Mouse (Mus musculus) CH12.LX (cell line): ENCODE data around the gene Tex14. TPM values are rescaled to one million over a fixed set of nuclear protein-coding genes. Genes with fewer than 3 reads are reported as not detected.
A peak's percentile ranks its signal among the peaks of the same experiment; 100 is the strongest.
"Not testable (repeated sequence)": the region's sequence is repeated elsewhere in the genome, so short reads cannot be mapped to it uniquely, and the experiment has no call there.

Experiments used
- DNase-seq: peaks from one replicate; pipeline ENCODE4 v3.0.0-alpha.2; 2013; ENCODE audit errors: extremely low read depth
- H3K27ac ChIP-seq: 2 replicates; pipeline ENCODE4 v1.5.1; 2012; ENCODE audit warnings: low read depth, mild to moderate bottlenecking, control low read depth, moderate library complexity; ENCODE audit not compliant: insufficient read depth
- H3K27me3 ChIP-seq: replicated peaks from 2 replicates; pipeline ENCODE3; 2012; ENCODE audit warnings: inconsistent platforms
- H3K36me3 ChIP-seq, 2 experiments: replicated peaks in 1 of 2; 2 replicates each; pipeline versions ENCODE3 to v1.6.1; 2012; ENCODE audit warnings: inconsistent platforms in 1 of 2, low read length in 1 of 2, mild to moderate bottlenecking in 1 of 2, mixed read lengths in 1 of 2, moderate library complexity in 1 of 2; ENCODE audit not compliant: control insufficient read depth in 1 of 2, insufficient read depth in 1 of 2
- H3K4me1 ChIP-seq, 2 experiments: 2 replicates each; pipeline ENCODE4 v1.6.1; 2012; ENCODE audit warnings: inconsistent platforms in 1 of 2, moderate library complexity in 1 of 2; ENCODE audit not compliant: insufficient read depth in 2 of 2, control insufficient read depth in 1 of 2
- H3K4me2 ChIP-seq: 2 replicates; pipeline ENCODE4 v1.6.1; 2012; ENCODE audit warnings: low read depth, mild to moderate bottlenecking, control low read depth; ENCODE audit not compliant: poor library complexity, insufficient read depth, severe bottlenecking
- H3K4me3 ChIP-seq, 3 experiments: fragments of 150-350 bp in 1 of 3; sonication (generic) in 1 of 3; replicated peaks in 1 of 3; 2 replicates each; pipeline versions ENCODE3 to v1.5.1; 2011 to 2012; ENCODE audit warnings: low read depth in 2 of 3, low read length in 2 of 3, mild to moderate bottlenecking in 2 of 3, moderate library complexity in 2 of 3, control low read depth in 1 of 3, improper control_type of control experiment in 1 of 3, inconsistent platforms in 1 of 3, mixed read lengths in 1 of 3; ENCODE audit not compliant: poor library complexity in 1 of 3
- H3K79me2 ChIP-seq: replicated peaks from 2 replicates; pipeline ENCODE4 v1.6.1; 2012; ENCODE audit warnings: mild to moderate bottlenecking, moderate library complexity; ENCODE audit not compliant: control insufficient read depth, poor library complexity, insufficient read depth, severe bottlenecking; ENCODE audit errors: extremely low read depth
- H3K9ac ChIP-seq: 2 replicates; pipeline ENCODE4 v1.6.1; 2012; ENCODE audit warnings: low read depth, mild to moderate bottlenecking, control low read depth, moderate library complexity; ENCODE audit not compliant: insufficient read depth
- H3K9me3 ChIP-seq: replicated peaks from 2 replicates; pipeline ENCODE3; 2012; ENCODE audit warnings: low read length, inconsistent platforms, mixed read lengths
- CTCF ChIP-seq, 2 experiments: IDR thresholded peaks in 1 of 2; conservative IDR thresholded peaks in 1 of 2; 2 replicates each; pipeline ENCODE4 v1.5.1; 2011 to 2012; ENCODE audit warnings: low read depth in 2 of 2, low read length in 2 of 2, improper control_type of control experiment in 1 of 2, inconsistent platforms in 1 of 2, mild to moderate bottlenecking in 1 of 2, moderate library complexity in 1 of 2
- EP300 ChIP-seq: IDR thresholded peaks from 2 replicates; pipeline ENCODE4 v1.6.1; 2011; ENCODE audit warnings: low read length, improper control_type of control experiment
- IRF4 ChIP-seq: IDR thresholded peaks from 2 replicates; pipeline ENCODE4 v1.6.1; 2014; ENCODE audit warnings: low read depth, mild to moderate bottlenecking, inconsistent platforms, low read length, improper control_type of control experiment
- KAT2A ChIP-seq: IDR thresholded peaks from 2 replicates; pipeline ENCODE4 v1.6.1; 2012; ENCODE audit warnings: low read length, improper control_type of control experiment, inconsistent platforms; ENCODE audit not compliant: insufficient replicate concordance
- MAZ ChIP-seq: IDR thresholded peaks from 2 replicates; pipeline ENCODE4 v1.6.1; 2012; ENCODE audit warnings: low read depth, mild to moderate bottlenecking, inconsistent platforms, low read length, improper control_type of control experiment, moderate library complexity
- MYC ChIP-seq: IDR thresholded peaks from 2 replicates; pipeline ENCODE4 v1.6.1; 2011; ENCODE audit warnings: low read depth, mild to moderate bottlenecking, improper control_type of control experiment, low read length
- POLR2A ChIP-seq: IDR thresholded peaks from 2 replicates; pipeline ENCODE4 v1.6.1; 2011; ENCODE audit warnings: low read depth, mild to moderate bottlenecking, improper control_type of control experiment, low read length
- RCOR1 ChIP-seq: conservative IDR thresholded peaks from 2 replicates; pipeline ENCODE4 v1.6.1; 2012; ENCODE audit warnings: low read depth, mild to moderate bottlenecking, inconsistent platforms, low read length, improper control_type of control experiment
- SMC3 ChIP-seq: IDR thresholded peaks from 2 replicates; pipeline ENCODE4 v1.6.1; 2011; ENCODE audit warnings: low read depth, low read length, improper control_type of control experiment
- TBP ChIP-seq: conservative IDR thresholded peaks from 2 replicates; pipeline ENCODE4 v1.6.1; 2011; ENCODE audit warnings: low read depth, low read length, improper control_type of control experiment
- UBTF ChIP-seq: IDR thresholded peaks from 2 replicates; pipeline ENCODE4 v1.6.1; 2012; ENCODE audit warnings: low read depth, mild to moderate bottlenecking, inconsistent platforms, low read length, improper control_type of control experiment, moderate library complexity
- USF2 ChIP-seq: conservative IDR thresholded peaks from 2 replicates; pipeline ENCODE4 v1.6.1; 2011; ENCODE audit warnings: low read depth, low read length, improper control_type of control experiment
- ZKSCAN1 ChIP-seq: IDR thresholded peaks from 2 replicates; pipeline ENCODE4 v1.6.1; 2012; ENCODE audit warnings: low read depth, inconsistent platforms, low read length, improper control_type of control experiment, borderline replicate concordance
- ZNF384 ChIP-seq: IDR thresholded peaks from 2 replicates; pipeline ENCODE4 v1.6.1; 2012; ENCODE audit warnings: low read depth, low read length, improper control_type of control experiment, inconsistent platforms
- dilution Hi-C: fragments of 300-500 bp; cut with MboI; formaldehyde crosslinking; loops from 2 replicates; pipeline ENCODE4 v1.14.3; 2020; ENCODE audit warnings: low sequenced_read_pairs; ENCODE audit not compliant: extremely low pct_unique_long_range_greater_than_20kb, extremely low pct_ligation_motif_present
- in situ Hi-C: fragments of 300-500 bp; cut with MboI; formaldehyde crosslinking; loops from 3 replicates; pipeline ENCODE4 v1.14.3; 2019; ENCODE audit warnings: low sequenced_read_pairs, low pct_ligation_motif_present, low pct_unique_long_range_greater_than_20kb, mixed read lengths
- polyA plus RNA-seq: library from polyadenylated mRNA; unstranded; fragments of >175 nt; gene quantifications from 2 replicates; pipeline ENCODE4 v1.2.1, GENCODE M21; 2012; ENCODE audit warnings: low read depth; ENCODE audit not compliant: insufficient read length
- total RNA-seq, 2 experiments: library from RNA; depleted of rRNA; stranded (reverse); fragments of 300-350 nt in 1 of 2; fragments of >200 nt in 1 of 2; gene quantifications; 2 replicates each; pipeline ENCODE4 v1.2.3; 2012 to 2014

The Tex14 gene
- total and polyA plus RNA-seq, 3 experiments = 1.3 to 2.1 (median 1.4) TPM

GRCm38 (mm10) chr11:87431813-87432212, 26.9 kb downstream of the Tex14 start:
- H3K9me3 ChIP-seq, H3K4me3 ChIP-seq, H3K9ac ChIP-seq, dilution Hi-C loops: not testable (repeated sequence)
- peaks cover 3 to 48% of the 10 kb centered on the region in 2 experiments; a peak in 3 of 4 replicates for H3K4me1 ChIP-seq
- TF ChIP-seq CTCF (conservative IDR thresholded peaks at IDR 0.05 in 1 of 2, IDR thresholded peaks at IDR 0.05 in 1 of 2; ENCODE audit: low read depth in 2 of 2, low read length in 2 of 2) (peak in 1 of 2 experiments; percentile 28; a peak in 1 of 4 replicates), SMC3 (peak; percentile 11; the same call in 1 of the 2 replicates)
- TF ChIP-seq, all 38 proteins: peak for 2; not testable (repeated sequence) for 36
- not testable (repeated sequence) for H3K27me3 ChIP-seq, DNase-seq, H3K36me3 ChIP-seq, H3K79me2 ChIP-seq, H3K27ac ChIP-seq, H3K4me2 ChIP-seq
- in situ Hi-C loops = loop anchor here (5.0 kb wide), 1 partner anchor 90 kb away; no protein-coding TSS in a partner anchor

GRCm38 (mm10) chr11:87432447-87432846, 27.6 kb downstream of the Tex14 start:
- DNase-seq = no peak
- dilution Hi-C loops (no loop called here), in situ Hi-C loops (loop anchor here (5.0 kb wide), 1 partner anchor 90 kb away; no protein-coding TSS in a partner anchor)
- Histone ChIP-seq H3K36me3 (no peaks in the 10 kb centered on the region), H3K4me3 (no peak overlapping the region), H3K27me3 (no peaks in the 10 kb centered on the region), H3K4me2 (no peak overlapping the region), H3K27ac (no peak overlapping the region), H3K9me3 (no peaks in the 10 kb centered on the region), H3K4me1 (peaks cover 3 to 46% of the 10 kb centered on the region in 2 experiments; a peak in 3 of 4 replicates), H3K79me2 (no peaks in the 10 kb centered on the region), H3K9ac (no peak overlapping the region)
- TF ChIP-seq TBP (peak; percentile 95), ZKSCAN1 (no peak)

- peak; percentile 74 for DNase-seq
- Histone ChIP-seq H3K9ac (peak overlapping the region; percentile 18; the same call in 1 of the 2 replicates), H3K9me3 (no peaks in the 10 kb centered on the region), H3K4me3 (no peak overlapping the region), H3K27ac (peak overlapping the region; percentile 20), H3K27me3 (no peaks in the 10 kb centered on the region), H3K4me2 (peak overlapping the region; percentile 71), H3K36me3 (no peaks in the 10 kb centered on the region)
- in situ Hi-C loops (loop anchor here (5.0 kb wide), 1 partner anchor 89 kb away; no protein-coding TSS in a partner anchor), dilution Hi-C loops (no loop called here)
- TF ChIP-seq KAT2A (no peak), ZNF384 (peak; percentile 87), UBTF (no peak), POLR2A (no peak; the same call in 1 of the 2 replicates), MYC (no peak), USF2 (no peak), EP300 (peak; percentile 54; the same call in 1 of the 2 replicates), RCOR1 (no peak), MAZ (no peak), IRF4 (peak; percentile 69), ZKSCAN1 (no peak), TBP (0 out of 2 replicates have a peak, but pooled peaks have one; percentile 39)
- TF ChIP-seq, all 38 proteins: peak for 4
- H3K79me2 ChIP-seq = no peaks in the 10 kb centered on the region
- peaks cover 3 to 41% of the 10 kb centered on the region in 2 experiments; a peak in 3 of 4 replicates for H3K4me1 ChIP-seq
Observed at GRCm38 (mm10) chr11:87432933-87433669, 28.2 kb downstream of the Tex14 start.
